Mouse (Mus musculus) layer of hippocampus, postnatal 36 days (tissue): ENCODE results near the gene Jmjd6. TPM values are rescaled to one million over a fixed set of nuclear protein-coding genes. Genes with fewer than 3 reads are reported as not detected.

Experiments
- DNase-seq, 2 experiments: peaks; one replicate each; pipeline ENCODE4 v3.0.0; 2022
- total RNA-seq, 2 experiments: library from RNA; stranded (reverse); gene quantifications; 2 replicates each; pipeline ENCODE4 v1.2.3; 2021

The Jmjd6 gene
- total RNA-seq, 2 experiments from 2014 or later: 35.0 to 44.9 TPM

DNA sequence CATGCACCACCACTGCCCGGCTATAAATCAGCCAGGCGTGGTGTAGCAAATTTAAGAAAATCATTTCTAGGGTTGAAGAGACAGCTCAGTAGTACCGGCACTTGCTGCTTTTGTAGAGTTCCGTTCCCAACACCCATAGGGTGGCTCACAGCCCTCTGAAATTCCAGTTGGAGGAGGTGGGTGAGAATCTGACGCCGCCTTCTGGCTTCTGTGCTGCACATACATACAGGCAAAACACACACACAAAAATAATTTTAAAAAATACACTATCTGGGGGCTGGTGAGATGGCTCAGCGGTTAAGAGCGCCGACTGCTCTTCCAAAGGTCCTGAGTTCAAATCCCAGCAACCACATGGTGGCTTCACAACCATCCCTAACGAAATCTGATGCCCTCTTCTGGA lies 19.4 kb downstream of the Jmjd6 start:
- peak; percentile 28 to 37 for DNase-seq

DNA sequence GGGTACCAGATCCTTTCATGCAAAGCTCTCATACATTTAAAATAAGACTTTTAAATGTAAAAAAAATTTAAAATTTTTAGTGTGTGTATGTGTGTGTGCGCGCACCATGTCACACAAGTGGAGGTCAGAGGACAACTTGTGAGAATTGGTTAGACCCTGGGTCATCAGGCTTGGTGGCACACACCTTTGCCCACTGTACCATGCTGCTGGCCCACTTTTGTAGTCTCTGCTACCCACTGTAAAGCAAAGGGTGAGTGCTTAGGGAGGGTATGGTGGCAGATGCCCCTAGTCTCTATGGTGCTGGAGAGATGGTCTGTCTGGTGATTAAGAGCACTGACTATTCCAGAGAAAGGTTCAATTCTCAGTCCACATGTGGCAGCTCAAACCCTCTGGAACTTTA lies 20.0 kb downstream of the Jmjd6 start:
- no peak for DNase-seq

DNA sequence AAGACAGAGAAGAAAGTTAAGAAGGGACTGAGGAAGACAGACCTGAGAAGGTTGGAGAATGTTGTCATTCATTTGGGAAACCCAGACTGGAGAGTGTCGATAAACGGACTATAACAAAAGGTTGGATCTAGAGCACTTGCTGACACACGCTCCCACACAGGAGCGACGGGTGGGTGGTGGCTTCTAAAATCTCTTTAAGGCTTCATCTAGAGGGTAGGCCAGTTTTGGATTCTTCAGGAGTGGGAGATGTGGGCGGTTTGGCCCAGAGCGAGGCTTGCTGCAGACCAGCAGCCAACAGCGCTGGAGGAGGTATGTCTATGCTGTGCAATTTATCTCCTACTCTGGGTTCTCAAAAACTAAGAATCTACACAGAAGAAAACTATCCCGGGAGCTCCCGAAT lies 20.6 kb downstream of the Jmjd6 start:
- DNase-seq: no peak

DNA sequence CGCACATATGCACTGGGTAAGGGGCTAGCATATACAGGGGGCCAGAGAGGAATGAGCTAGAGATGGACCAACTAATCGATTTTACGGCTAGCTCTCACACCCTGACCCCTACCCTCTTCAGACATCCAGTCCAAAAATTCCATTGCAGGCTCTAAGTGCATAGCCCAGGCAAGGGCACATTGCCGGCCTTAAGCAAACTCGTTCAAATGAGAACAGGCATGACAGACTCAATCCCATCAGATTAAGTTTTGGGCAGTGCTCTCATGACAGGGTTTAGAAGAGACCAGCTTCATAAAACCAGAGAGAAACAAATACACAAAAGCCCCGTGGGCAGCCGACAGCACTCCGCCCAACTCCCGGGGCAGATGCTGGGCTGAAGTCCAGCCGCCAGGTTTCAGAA lies 21.0 kb downstream of the Jmjd6 start:
- DNase-seq: no peak

DNA sequence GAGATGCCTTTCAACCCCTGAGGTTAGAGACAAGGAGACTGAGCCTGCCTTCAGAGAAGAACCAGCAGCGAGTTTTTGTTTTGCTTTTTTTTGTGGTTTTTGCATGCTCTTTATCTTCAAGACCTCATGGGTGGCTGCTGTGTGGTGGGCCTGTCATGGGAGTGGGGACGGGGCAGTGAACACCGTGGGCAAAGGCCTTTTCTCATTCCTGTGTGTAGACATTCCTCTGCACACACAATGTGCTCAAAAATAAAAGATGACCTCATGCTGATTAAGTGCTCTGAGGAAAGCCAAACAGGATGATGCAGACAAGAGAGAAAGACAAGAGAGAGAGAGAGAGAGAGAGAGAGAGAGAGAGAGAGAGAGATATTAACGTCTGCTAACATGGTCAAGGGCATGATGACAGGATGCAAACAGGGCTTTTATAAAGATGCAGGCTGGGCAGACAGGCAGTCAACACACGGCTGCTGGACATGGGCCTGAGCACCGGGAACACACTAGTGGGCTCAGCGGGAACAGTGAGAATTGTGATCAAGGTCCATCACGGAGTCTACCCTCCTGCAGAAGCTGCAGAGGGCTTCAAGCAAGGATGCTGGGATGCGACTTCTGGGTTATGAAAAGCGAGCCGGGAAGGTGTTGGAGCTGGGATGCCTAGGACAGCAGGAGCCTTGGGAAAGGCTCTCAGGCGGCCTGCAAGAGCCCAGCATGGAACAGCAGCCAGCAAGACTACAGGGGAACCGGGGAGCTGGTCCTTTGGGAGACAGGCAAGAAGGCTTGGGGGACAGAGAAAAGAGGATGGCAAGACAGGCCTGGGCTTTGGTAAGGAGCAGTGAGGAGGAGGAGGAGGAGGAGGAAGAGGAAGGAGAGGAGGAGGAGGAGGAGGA lies 21.9 kb downstream of the Jmjd6 start:
- no peak for DNase-seq

DNA sequence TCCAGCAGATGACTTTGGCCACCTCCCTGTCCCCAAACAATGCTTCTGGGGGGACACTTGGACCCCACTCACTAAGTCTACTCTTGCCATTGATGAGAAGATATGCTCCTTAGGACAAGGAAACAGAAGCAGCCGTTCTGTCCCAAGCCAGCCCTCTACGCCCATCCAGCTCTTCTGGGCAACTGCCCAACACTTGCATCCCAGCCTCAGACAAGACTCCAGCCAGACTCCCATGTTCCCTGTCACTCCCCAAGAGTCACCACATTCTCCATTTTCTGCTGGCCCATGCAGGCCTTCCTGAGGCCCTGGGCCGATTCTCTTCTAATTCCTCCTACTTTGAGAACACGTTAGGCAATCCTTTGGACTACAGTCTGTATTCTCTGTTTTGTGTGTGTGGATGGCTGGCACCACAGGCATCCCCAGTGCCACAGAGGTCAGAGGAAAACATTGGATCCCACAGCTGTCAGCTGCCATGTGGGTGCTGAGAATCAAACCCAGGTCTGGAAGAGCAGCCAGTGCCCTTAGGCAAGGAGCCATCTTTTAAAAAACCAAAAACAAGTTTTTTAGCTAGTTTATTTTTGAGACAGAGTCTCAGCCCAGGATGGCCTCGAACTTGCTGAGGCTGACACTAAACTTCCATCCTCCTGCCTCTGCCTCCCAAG lies 23.2 kb downstream of the Jmjd6 start:
- no peak for DNase-seq

DNA sequence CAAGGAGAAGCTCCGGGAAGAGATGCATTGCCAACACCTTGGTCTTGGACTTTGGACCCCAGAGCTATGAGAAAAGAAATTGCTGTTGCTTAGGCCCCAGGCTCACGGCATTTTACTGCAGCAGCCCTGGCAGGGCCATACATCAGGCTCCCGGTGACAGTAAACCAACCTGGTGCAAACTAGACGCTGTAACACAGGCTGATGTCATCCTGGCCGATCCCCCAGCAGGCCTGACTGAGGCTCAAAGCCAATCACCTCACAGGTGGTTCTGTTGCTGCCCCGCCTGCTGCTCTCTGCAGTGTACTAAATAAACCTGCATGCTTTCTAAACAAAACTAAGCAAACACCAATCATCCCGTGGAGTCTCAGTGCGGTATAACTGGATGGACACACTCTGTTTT lies 24.5 kb downstream of the Jmjd6 start:
- no peak for DNase-seq

DNA sequence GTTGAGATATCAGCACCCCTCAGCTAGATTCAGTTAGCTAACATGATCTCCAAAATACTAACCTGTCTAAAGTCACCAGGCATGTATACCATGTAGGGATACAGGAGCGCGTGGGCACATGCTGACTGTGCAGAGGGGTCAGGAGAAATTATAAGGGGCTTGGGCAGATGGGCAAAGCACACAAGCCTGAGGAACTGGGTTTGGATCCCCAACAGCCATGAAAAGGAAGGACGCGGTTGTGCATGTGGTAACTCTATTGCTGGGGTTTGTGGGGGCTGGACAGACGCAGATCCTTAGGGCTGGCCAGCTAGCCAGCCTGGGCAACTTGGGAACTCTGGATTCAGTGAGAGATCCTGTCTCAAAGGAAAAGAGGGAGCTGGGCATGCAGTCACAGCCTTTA lies 25.7 kb downstream of the Jmjd6 start:
- no peak for DNase-seq

DNA sequence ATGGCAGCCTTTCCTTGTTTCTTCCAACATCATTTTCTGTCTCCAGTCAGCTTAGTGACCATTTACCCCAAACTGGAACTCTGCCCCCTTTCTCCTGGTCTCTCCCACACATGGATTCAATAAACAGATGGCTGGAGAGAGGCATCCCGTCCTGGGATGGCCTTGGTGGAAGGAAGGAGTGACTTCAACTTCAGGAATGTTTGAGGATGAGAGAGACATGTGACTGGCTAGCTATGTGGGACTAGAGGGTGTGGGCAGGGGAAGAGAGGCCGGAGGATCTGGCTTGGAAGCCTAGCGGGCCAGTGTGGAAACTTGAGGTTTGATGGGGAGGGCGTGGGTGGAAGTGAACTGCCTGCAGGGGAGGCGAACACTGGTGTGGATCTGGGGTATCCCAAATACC lies 26.5 kb downstream of the Jmjd6 start:
- no peak for DNase-seq

DNA sequence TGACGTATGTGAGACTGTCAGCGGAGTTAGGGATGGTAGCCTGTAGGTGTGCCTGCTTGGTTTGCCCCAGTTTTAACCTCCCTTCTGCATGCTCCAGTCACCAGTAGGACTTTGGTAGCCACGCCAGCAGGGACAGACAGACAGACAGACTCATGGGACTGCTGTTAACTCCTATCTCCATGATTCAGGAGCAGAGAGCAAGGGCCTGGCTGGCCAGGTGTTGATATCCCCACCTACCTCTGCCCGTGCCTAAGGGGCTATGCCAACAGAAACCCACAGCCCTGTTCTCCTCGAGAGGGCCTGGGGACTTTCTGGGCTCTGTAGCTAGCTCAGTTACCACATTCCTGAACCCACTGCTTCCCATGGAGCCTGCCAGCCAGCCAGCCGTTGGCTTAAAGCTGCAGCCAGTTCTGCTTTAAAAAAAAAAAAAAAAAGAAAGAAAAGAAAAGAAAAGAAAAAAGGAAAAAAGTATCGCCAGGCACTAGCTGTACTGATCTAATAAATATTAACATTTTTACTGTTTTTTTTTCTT lies 28.3 kb downstream of the Jmjd6 start:
- DNase-seq: no peak

DNA sequence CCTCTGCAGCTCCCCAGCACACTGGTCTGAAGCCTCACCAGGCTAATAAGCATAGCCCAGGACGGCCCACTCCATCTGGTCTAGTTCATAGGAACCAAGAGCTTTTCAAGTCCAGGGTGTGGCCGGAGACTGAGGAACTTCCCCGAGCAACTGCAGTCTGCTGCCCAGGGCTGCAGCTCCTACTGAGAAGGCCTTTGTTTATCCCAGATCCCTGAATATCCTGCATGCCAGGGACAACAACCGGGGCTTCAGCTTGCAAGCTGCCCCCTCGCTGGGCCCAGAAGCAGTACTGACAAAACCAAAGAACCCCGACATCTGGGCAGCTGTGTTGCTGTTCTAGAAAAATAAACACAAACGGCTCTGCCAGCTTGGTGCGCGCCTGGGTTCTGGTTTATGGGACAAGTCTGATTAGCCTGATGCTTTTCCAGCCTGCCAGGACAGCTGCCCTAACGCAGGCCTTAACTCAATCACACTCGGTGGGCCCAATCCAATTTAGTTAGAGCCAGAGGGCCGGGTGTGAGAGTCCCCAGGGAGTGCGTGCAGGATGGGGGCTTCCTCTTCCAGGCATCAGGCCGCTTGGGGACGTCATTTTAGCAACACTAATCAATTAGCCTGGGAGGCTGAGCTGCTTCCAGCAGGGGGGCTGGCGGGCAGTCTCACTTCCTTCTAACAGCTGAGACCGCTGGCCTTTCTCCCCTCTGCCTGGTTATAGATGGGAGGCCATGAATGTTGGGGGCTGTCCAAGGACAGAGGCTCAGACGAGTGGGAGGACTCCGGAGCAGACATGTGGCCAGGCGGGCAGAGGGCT lies 29.0 kb downstream of the Jmjd6 start:
- DNase-seq: no peak

DNA sequence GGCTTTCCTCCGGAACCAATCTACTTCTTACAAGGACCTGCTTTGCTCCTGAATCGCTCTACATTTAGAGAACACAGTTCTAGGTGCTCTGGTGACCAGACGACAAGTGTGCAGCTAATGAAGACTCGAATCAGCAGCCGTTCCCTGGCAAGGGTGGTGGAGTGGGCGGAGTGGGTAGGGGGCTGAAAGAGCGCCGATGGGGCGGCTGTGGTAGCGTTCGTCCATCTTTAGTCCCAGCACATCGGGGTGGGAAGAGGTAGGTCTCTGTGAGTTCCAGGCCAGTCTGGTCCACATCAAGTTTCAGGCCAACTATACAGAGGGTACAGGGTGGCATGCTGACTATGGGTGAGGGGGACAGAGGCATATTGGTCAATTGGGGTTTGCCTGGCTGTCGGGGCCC lies 29.6 kb downstream of the Jmjd6 start:
- no peak for DNase-seq

DNA sequence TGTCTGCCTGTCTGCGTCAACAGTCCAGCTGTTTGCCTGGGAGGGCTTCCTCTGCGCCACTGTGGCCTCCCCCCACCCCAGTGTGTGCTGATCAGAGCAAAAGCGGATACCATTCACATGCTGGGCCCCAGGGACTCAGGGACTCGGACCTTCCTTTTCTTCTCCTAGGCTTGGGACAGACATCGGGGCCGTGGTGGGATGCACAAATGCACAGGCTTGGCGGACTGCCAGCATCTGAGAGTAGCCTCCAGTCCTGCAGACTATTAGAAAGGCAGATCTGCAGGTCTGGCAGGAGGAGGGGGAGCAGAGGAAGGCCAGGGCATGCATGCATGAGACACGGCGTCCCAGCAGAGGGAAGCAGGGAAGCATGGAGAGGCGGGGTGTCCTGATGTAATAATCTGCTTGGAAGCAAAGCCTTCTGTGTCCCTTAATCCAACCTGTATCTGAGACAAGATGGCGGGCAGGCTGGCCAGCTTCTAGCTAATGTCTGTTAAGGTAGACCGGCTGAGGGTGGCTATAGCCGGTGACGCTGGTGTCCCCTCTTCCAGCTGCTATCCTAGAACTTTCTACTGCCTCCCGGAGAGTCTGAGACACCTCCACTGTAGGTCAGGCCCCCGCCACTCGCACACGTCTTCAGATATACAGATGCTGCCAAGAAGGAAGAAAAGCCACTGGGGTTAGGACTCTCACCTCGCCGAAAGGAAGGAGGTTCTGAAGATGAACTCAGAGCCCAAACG lies 30.3 kb downstream of the Jmjd6 start:
- no peak for DNase-seq

DNA sequence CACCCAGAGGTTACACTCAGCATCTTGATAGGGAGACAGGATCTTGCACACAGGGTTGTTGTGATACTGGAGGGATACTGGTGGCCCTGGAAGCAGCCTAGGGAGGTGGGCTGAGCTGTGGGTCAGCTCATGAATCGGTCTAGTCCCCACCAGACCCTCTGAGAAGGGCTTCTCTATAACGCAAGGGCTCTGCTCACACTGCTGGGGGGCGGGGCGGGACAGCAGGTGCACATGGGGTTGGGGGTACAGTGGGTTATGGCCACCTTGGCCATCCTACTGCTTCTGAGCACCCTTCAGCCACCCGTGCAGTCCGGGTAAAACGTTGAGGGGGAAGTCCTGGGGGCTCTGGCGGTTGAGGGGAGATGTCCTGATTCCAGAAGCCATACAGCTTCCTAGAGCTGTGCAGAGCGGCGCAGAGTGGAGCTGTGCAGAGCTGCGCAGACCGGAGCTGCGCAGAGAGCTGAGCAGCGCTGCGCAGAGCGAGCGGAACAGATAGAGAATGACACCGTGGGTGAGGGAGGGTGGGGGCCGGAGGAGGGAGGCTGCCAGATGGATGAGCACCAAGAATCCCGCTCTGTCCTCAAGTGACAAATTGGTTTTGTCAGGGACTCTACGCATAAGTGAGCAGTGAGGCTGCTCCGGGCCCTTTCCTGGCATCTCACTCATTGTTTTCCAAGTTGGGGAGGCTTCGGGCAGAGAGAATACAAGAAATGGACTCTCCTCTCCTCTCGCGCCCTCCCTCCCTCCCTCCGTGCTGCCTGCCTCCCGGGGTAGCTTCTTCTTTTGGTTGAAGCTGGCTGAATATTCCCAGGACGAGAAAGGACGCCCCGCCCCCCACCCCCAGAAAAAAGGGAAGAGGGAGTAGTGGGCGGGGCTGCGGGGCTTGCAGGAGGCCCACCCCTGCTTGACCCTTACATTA lies 32.0 kb downstream of the Jmjd6 start:
- DNase-seq: peak; percentile 80

DNA sequence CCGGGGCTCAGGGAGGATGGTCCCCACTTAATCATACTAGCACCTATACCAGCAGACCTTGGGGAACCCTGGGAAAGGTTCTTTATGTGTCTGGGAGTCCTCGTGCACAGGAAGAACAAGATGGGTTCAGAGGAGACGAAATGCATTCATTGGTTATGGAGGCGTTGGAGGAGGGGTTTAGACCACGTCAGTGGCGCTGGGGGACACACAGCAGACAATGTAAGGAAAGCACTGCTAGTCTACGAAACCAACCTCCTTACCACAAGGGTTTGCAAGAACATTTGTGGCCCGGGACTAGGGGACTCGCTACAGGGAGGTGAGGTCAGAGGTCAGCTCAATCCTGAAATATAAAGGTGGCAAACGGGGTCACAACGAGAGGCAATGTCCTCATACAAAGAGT lies 32.7 kb downstream of the Jmjd6 start:
- DNase-seq: no peak

DNA sequence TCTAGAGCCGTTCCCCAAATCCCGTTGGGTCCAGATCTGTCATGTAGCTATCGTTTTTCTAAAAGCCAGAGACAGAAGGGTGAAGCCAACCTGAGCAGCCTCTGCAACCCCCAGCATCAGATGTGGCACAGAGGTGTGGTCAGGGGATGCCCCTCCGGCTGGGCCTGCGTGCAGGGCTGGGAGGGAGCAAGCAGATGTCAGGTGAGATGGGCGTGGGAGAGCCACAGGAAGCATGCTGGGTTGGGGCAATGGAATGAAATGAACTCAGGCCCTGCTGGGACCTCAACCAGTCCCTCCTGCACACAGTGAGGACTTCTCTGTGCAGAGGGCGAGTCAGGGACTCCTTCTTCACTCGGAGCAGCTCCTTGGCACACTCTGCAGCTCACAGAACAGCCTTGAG lies 33.7 kb downstream of the Jmjd6 start:
- no peak for DNase-seq

DNA sequence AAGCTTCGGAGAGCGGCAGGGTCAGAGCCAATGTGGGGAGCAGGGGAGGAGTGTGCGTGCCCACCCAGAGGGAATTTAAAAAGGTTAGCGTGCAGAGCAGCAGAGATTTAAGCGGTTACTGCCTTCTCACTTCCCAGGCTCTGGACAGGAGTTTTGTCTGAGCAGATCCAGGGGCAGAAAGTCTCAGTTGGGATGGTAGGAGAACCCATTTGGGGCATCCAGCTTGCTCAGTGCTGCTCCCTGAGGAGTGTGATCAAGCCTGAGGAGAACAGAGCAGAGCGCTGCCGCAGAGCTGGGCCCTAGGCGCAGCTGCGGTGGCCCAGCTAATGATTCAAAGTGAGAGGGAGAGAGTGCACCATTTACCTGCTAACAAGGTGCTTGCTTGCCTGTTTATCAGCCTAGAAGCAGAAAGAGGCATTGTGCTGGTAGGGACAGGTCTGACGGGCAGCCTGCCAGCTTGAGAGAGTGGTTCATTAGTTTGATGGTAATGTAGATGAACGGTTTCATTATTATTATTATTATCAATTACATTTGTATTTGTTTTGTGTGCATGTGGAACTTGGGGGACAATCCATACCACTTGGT lies 34.3 kb downstream of the Jmjd6 start:
- DNase-seq: no peak

DNA sequence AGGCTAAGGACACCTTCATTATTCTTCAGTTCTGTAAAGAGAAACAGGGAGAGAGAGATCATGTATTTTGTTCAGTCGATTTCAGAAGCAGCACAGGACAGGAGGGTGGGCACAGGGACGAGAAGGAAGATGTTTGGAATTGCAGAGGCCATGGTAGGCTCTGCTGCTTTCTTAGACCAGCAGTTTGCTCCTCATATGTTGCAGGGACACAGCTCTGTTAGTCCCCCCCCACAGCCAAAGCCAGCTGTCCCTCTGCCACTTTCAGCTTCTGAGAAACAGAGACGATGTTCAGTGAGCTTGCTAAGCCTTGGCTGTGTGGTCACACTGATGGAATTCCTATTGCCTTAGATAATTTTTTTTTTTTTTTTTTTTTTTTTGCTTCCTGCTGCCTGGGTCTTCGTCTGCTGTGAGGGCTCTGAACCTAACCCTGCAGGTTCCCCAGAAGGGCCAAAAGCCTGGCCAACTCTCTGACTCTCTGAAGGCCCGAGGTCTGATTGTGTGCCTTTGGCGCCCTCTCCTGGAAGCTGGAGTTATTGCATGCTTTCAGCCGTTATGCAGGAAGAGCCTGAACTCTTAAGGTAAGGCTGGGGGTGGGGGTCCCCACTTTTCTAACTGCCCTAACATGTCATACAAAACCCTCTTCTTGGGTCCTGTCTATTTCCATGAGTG lies 35.2 kb downstream of the Jmjd6 start:
- DNase-seq: peak; percentile 79 to 80

DNA sequence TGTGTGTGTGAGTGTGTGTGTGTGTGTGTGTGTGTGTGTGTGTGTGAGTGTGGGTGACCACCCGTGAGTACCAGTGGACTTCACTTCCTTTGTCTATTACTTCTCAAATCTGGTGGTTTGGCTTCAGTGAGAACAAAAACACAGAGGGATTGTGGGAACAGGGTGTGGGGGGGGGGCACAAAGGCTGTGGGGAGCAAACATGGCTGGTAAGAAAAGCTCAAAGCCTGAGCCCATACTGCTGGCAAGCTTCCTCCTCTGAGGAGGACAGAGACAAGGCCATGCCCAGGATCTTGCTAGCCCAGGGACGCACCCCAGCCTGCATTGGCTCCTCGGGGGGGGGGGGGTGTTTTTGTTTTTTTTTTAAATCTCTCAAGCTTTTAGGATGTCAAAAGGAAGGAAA lies 35.7 kb downstream of the Jmjd6 start:
- DNase-seq: no peak

DNA sequence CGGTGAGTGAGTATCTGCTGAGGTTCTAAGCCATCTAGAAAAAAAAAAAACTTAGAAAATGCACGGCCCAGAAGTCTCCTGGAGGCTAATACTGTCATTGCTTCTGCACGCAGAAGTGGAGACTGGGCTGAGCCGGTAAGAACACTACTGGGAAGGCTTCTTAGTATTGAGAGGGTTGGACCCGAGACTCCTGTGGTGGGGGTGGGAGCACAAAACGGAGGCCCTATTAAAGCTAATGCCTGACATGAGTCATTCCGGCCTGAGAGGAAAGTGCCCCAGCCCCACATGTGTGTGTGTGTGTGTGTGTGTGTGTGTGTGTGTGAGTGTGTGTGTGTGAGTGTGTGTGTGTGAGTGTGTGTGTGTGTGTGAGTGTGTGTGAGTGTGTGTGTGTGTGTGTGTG lies 36.1 kb downstream of the Jmjd6 start:
- DNase-seq: no peak
